Mouse (Mus musculus) lung, embryonic 14.5 days (tissue): ENCODE data around the gene Gm44503. TPM values are rescaled to one million over a fixed set of nuclear protein-coding genes. Genes with fewer than 3 reads are reported as not detected.

Experiments used
- ATAC-seq: fragments of 200-750 bp; cut with Nextera tagmentation; 2 replicates; pipeline ENCODE4 v1.8.0; 2017; ENCODE audit warnings: mild to moderate bottlenecking, moderate TSS enrichment, moderate library complexity; ENCODE audit not compliant: insufficient read depth
- DNase-seq: peaks from one replicate; pipeline ENCODE4 v3.0.0-alpha.2; 2015
- H3K27ac ChIP-seq: fragments of 300-500 bp; sonication (generic); 2 replicates; pipeline ENCODE4 v1.5.1; 2014; ENCODE audit warnings: low read depth, mild to moderate bottlenecking, moderate library complexity
- H3K27me3 ChIP-seq: fragments of 300-500 bp; sonication (generic); 2 replicates; pipeline ENCODE4 v1.6.1; 2014; ENCODE audit warnings: low read length, control low read depth; ENCODE audit not compliant: insufficient read depth
- H3K36me3 ChIP-seq: fragments of 300-500 bp; sonication (generic); 2 replicates; pipeline ENCODE4 v1.6.1; 2014; ENCODE audit warnings: control low read depth; ENCODE audit not compliant: insufficient read depth
- H3K4me1 ChIP-seq: fragments of 300-500 bp; sonication (generic); 2 replicates; pipeline ENCODE4 v1.6.1; 2014; ENCODE audit warnings: antibody characterized with exemption, control low read depth; ENCODE audit not compliant: insufficient read depth
- H3K4me2 ChIP-seq: fragments of 300-500 bp; sonication (generic); 2 replicates; pipeline ENCODE4 v1.6.1; 2014; ENCODE audit warnings: mild to moderate bottlenecking
- H3K4me3 ChIP-seq: fragments of 300-500 bp; sonication (generic); 2 replicates; pipeline ENCODE4 v1.5.1; 2014; ENCODE audit warnings: low read depth, low read length
- H3K9ac ChIP-seq: fragments of 300-500 bp; sonication (generic); 2 replicates; pipeline ENCODE4 v1.6.1; 2014
- H3K9me3 ChIP-seq: fragments of 300-500 bp; sonication (generic); 2 replicates; pipeline ENCODE4 v1.6.1; 2016; ENCODE audit warnings: low read depth, low read length, control low read depth
- CTCF ChIP-seq: IDR thresholded peaks from 2 replicates; pipeline ENCODE4 v1.5.1; 2016; ENCODE audit warnings: antibody characterized with exemption, low read depth
- WGBS: fragments of 180-500 bp; shearing (Covaris S2); extraction: QIAGEN DNeasy Blood & Tissue Kit; methylation state at CpG from one replicate; pipeline ENCODE4 v1.1.7; 2014; 5-methylcytosine and 5-hydroxymethylcytosine counted together
- microRNA-seq: library from miRNA; unstranded; fragments of <30 nt; microRNA quantifications from one replicate; pipeline ENCODE4, GENCODE M21; 2016; ENCODE audit warnings: borderline number of aligned reads
- polyA plus RNA-seq: library from polyadenylated mRNA; unstranded; fragments of >200 nt; fragmentation: Nextera tagmentation; extraction: Ambion mirVana; gene quantifications from 2 replicates; pipeline ENCODE4 v1.2.1, GENCODE M21; 2014

Gm44503 gene
- polyA plus RNA-seq, 1 experiment from 2014 or later = not detected

DNA sequence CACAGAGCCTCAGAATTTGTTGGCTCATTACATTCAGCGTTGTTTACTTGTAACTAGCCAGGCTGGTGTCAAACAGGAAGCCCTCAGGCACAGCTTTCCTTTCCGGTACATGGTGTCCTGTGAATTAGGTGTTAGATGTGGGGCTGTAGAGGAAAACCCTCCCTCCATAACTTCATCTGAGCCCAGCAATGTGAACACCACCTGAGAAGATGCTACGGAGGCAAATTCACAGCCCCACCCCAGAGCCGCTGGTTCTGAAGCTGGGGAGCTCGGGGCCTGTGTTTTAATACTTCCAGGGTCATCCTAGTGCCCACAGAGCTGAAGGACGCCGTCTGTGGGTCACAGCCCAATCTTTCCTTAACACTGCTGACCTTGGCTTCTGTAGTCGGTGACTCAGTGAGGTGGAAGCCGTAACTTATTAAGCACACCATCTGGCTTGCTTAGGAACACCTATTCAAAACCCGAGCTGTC lies 96.8 kb downstream of the Gm44503 start:
- Histone ChIP-seq H3K9me3 (no peaks in the 10 kb centered on the region), H3K9ac (no peak overlapping the region), H3K27me3 (no peaks in the 10 kb centered on the region), H3K4me2 (no peak overlapping the region), H3K27ac (no peak overlapping the region), H3K4me1 (no peaks in the 10 kb centered on the region), H3K36me3 (no peaks in the 10 kb centered on the region), H3K4me3 (no peak overlapping the region)
- DNase-seq = no peak
- ATAC-seq = no peak
- WGBS = 39% methylated on average over 10 of the region's 10 CpGs
- TF ChIP-seq CTCF = no peak

DNA sequence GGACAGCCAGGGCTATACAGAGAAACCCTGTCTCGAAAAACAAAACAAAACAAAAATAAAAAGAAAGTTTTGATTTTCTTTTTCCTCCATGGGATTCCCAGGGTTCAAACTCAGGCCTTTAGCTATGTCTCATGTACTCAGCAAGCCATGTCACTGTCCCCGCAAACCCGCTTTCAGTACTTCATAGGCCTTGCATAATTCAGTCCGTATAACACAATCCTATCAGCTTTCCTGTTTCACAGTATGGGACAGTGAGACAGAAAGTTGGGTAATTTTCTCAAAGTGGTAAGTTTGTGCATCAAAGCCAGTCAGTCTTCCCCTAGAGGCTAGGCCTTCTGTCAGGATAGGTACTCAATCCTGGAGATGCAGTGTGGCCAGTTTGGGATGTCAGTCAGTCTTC lies 100.6 kb downstream of the Gm44503 start:
- no peak for TF ChIP-seq CTCF

DNA sequence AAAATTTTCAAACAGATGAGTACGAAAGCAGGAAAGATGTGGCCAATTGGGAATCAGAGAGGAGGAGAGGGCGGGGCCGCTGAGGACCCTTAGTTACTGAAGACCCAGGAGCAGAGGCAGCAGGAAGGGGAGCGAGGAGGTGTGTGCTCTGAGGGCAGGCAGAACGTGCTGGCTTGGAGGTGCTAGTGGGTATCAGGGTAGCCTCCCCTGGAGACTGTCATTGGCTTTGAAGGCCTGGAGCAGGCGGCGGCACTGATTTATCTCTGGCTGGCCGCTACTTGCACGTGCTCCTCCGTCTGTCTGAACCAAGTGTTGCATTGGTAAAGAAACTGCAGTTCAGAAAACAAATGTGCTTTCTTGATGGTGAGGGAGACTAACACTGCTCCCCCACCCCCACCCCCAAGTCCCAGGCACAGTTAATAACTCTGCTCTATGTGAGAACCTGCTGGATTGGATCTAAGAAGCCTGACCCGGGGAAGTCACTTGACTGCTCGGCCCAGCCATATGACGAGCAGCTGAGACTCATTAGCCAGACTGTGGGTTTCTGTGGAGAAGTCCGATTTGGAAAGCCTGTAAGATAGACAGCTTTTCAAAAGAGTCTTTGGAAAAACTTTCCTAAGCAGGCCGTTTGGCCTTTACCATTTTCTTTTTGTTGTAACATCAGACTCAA lies 105.1 kb downstream of the Gm44503 start:
- TF ChIP-seq CTCF = no peak
- 23% methylated on average over 15 of the region's 15 CpGs for WGBS
- ATAC-seq (no peak), DNase-seq (peak; percentile 16)
- Histone ChIP-seq H3K4me3 (no peak overlapping the region), H3K27ac (no peak overlapping the region), H3K4me2 (peak overlapping the region; percentile 48), H3K9me3 (no peaks in the 10 kb centered on the region), H3K27me3 (no peaks in the 10 kb centered on the region), H3K4me1 (peaks cover 11% of the 10 kb centered on the region; the same call in 1 of the 2 replicates), H3K9ac (no peak overlapping the region), H3K36me3 (no peaks in the 10 kb centered on the region)

More for the DNA sequence above, 100.6 kb downstream of the Gm44503 start:
- H3K4me3 ChIP-seq = no peak overlapping the region
- no peak overlapping the region for H3K4me2 ChIP-seq
- H3K9me3 ChIP-seq = no peaks in the 10 kb centered on the region
- no peaks in the 10 kb centered on the region for H3K36me3 ChIP-seq
- no peak for DNase-seq
- H3K4me1 ChIP-seq = 0 out of 2 replicates have a peak, but pooled peaks cover 3% of the 10 kb centered on the region
- no peak for ATAC-seq
- 78% methylated on average over 4 of the region's 4 CpGs for WGBS
- H3K27me3 ChIP-seq = no peaks in the 10 kb centered on the region
- no peak overlapping the region for H3K9ac ChIP-seq
- no peak overlapping the region for H3K27ac ChIP-seq

Small RNA genes within 50 kb of the gene (microRNA-seq; reads per million reads assigned to microRNA genes)
- gene Gm27353 = not detected

Other genes with a start within 250 kb of the Gm44503 start
- gene Prtg, start 152.0 kb upstream of the Gm44503 start, polyA plus RNA-seq = 1.3 TPM in 2 replicates
- 6.0 and 7.0 TPM in 2 replicates for gene Pygo1, start 33.2 kb upstream of the Gm44503 start, polyA plus RNA-seq
- gene Dyx1c1, start 67 bp upstream of the Gm44503 start, polyA plus RNA-seq = 1.2 and 1.3 TPM in 2 replicates
- gene Ccpg1os, start 26.5 kb downstream of the Gm44503 start, polyA plus RNA-seq = 9.8 and 14.5 TPM in 2 replicates
- 19.4 and 20.6 TPM in 2 replicates for gene Ccpg1, start 26.6 kb downstream of the Gm44503 start, polyA plus RNA-seq
- gene Pigb, start 81.5 kb downstream of the Gm44503 start, polyA plus RNA-seq = 16.1 and 16.7 TPM in 2 replicates
- gene Rab27a, start 86.0 kb downstream of the Gm44503 start, polyA plus RNA-seq = 1.8 and 2.8 TPM in 2 replicates
- gene Khdc3, start 143.0 kb downstream of the Gm44503 start, polyA plus RNA-seq = not detected in 2 replicates
- gene Gm20509, start 143.6 kb downstream of the Gm44503 start, polyA plus RNA-seq = not detected in 2 replicates
- gene Rsl24d1, start 154.6 kb downstream of the Gm44503 start, polyA plus RNA-seq = 115 and 127 TPM in 2 replicates